Mouse (Mus musculus): ENCODE results near the gene Fam120b. TPM values are rescaled to one million over a fixed set of nuclear protein-coding genes. Genes with fewer than 3 reads are reported as not detected.

The Fam120b gene
- polyA plus RNA-seq, 1 experiment from 2014 or later = 30.9 TPM

- Histone ChIP-seq H3K27me3 (peaks cover 50% of the 10 kb centered on the region), H3K4me2 (replicated peaks) (peak overlapping the region; percentile 31), H3K4me1 (peaks cover 43% of the 10 kb centered on the region), H3K9me3 (replicated peaks) (no peaks in the 10 kb centered on the region), H3K9ac (no peak overlapping the region), H3K4me3 (replicated peaks) (peak overlapping the region; percentile 54), H3K27ac (replicated peaks) (no peak overlapping the region), H3K36me3 (no peaks in the 10 kb centered on the region)
- 59% methylated on average over 15 of the region's 15 CpGs for WGBS
- ATAC-seq (ENCODE audit: insufficient number of reproducible peaks, low FRiP score, low TSS enrichment, low read depth) = no peak
Measured at GRCm38 (mm10) chr17:15372931-15373652, 22.9 kb upstream of the Fam120b start.

- Histone ChIP-seq H3K36me3 (no peaks in the 10 kb centered on the region), H3K4me2 (replicated peaks) (peak overlapping the region; percentile 100), H3K9ac (peak overlapping the region; percentile 48), H3K27ac (replicated peaks) (no peak overlapping the region), H3K9me3 (replicated peaks) (no peaks in the 10 kb centered on the region), H3K4me1 (peaks cover 43% of the 10 kb centered on the region), H3K4me3 (replicated peaks) (peak overlapping the region; percentile 54), H3K27me3 (peaks cover 62% of the 10 kb centered on the region)
- ATAC-seq (ENCODE audit: insufficient number of reproducible peaks, low FRiP score, low TSS enrichment, low read depth) = no peak
- whole genome bisulfite sequencing = 3% methylated on average over 47 of the region's 50 CpGs
Measured at GRCm38 (mm10) chr17:15374321-15375141, 21.5 kb upstream of the Fam120b start.

- WGBS = under 1% methylated on average over 18 of the region's 18 CpGs
- H3K27ac ChIP-seq (replicated peaks) = 0 out of 2 replicates have a peak overlapping the region, but pooled peaks have one; percentile 12
- peak overlapping the region; percentile 54 for H3K4me3 ChIP-seq (replicated peaks)
- H3K9me3 ChIP-seq (replicated peaks) = no peaks in the 10 kb centered on the region
- peak overlapping the region; percentile 100 for H3K4me2 ChIP-seq (replicated peaks)
- peaks cover 67% of the 10 kb centered on the region for H3K27me3 ChIP-seq
- H3K9ac ChIP-seq = peak overlapping the region; percentile 48
- ATAC-seq (ENCODE audit: insufficient number of reproducible peaks, low FRiP score, low TSS enrichment, low read depth) = no peak
- H3K4me1 ChIP-seq = peaks cover 47% of the 10 kb centered on the region
- no peaks in the 10 kb centered on the region for H3K36me3 ChIP-seq
Measured at GRCm38 (mm10) chr17:15375224-15375623, 20.8 kb upstream of the Fam120b start.

- Histone ChIP-seq H3K4me3 (replicated peaks) (peak overlapping the region; percentile 54), H3K9me3 (replicated peaks) (no peaks in the 10 kb centered on the region), H3K4me1 (peaks cover 54% of the 10 kb centered on the region), H3K4me2 (replicated peaks) (peak overlapping the region; percentile 100), H3K27ac (replicated peaks) (peak overlapping the region; percentile 12; the same call in 1 of the 2 replicates), H3K27me3 (peaks cover 74% of the 10 kb centered on the region), H3K9ac (peak overlapping the region; percentile 48), H3K36me3 (no peaks in the 10 kb centered on the region)
- ATAC-seq (ENCODE audit: insufficient number of reproducible peaks, low FRiP score, low TSS enrichment, low read depth) = peak; percentile 58
- under 1% methylated on average over 67 of the region's 69 CpGs for WGBS
Measured at GRCm38 (mm10) chr17:15375701-15376493, 20.1 kb upstream of the Fam120b start.

- peaks cover 82% of the 10 kb centered on the region for H3K27me3 ChIP-seq
- H3K27ac ChIP-seq (replicated peaks) = peak within 1 kb of the TSS; percentile 12; the same call in 1 of the 2 replicates
- H3K4me2 ChIP-seq (replicated peaks) = peak within 1 kb of the TSS; percentile 100
- H3K4me3 ChIP-seq (replicated peaks) = peak within 1 kb of the TSS; percentile 54
- no peak; the same call in 1 of the 2 replicates for ATAC-seq (ENCODE audit: insufficient number of reproducible peaks, low FRiP score, low TSS enrichment, low read depth)
- WGBS = 1% methylated on average over 36 of the region's 36 CpGs
- peak within 1 kb of the TSS; percentile 48 for H3K9ac ChIP-seq
- H3K36me3 ChIP-seq = no peaks in the 10 kb centered on the region
- H3K4me1 ChIP-seq = peaks cover 60% of the 10 kb centered on the region
- H3K9me3 ChIP-seq (replicated peaks) = no peaks in the 10 kb centered on the region
Measured at GRCm38 (mm10) chr17:15376494-15377181, 19.4 kb upstream of the Fam120b start, which contains the start of gene Dll1. Gene Dll1 (minus strand): TSS chr17:15376872.

- Histone ChIP-seq H3K9ac (no peak overlapping the region), H3K36me3 (no peaks in the 10 kb centered on the region), H3K9me3 (replicated peaks) (no peaks in the 10 kb centered on the region), H3K4me2 (replicated peaks) (0 out of 2 replicates have a peak overlapping the region, but pooled peaks have one; percentile 17), H3K4me3 (replicated peaks) (no peak overlapping the region), H3K27me3 (peaks cover 85% of the 10 kb centered on the region), H3K27ac (replicated peaks) (no peak overlapping the region), H3K4me1 (peaks cover 54% of the 10 kb centered on the region)
- WGBS = 0% methylated on average over 1 of the region's 1 CpGs
- no peak for ATAC-seq (ENCODE audit: insufficient number of reproducible peaks, low FRiP score, low TSS enrichment, low read depth)
Measured at GRCm38 (mm10) chr17:15377901-15378300, 18.1 kb upstream of the Fam120b start.

- no peak overlapping the region for H3K4me3 ChIP-seq (replicated peaks)
- no peak overlapping the region for H3K27ac ChIP-seq (replicated peaks)
- no peaks in the 10 kb centered on the region for H3K36me3 ChIP-seq
- H3K4me1 ChIP-seq = peaks cover 54% of the 10 kb centered on the region
- 15% methylated on average over 15 of the region's 15 CpGs for WGBS
- H3K9me3 ChIP-seq (replicated peaks) = no peaks in the 10 kb centered on the region
- no peak for ATAC-seq (ENCODE audit: insufficient number of reproducible peaks, low FRiP score, low TSS enrichment, low read depth)
- no peak overlapping the region for H3K4me2 ChIP-seq (replicated peaks)
- H3K9ac ChIP-seq = no peak overlapping the region
- H3K27me3 ChIP-seq = peaks cover 83% of the 10 kb centered on the region
Measured at GRCm38 (mm10) chr17:15378413-15379109, 17.4 kb upstream of the Fam120b start.

- peaks cover 45% of the 10 kb centered on the region for H3K4me1 ChIP-seq
- no peak for ATAC-seq (ENCODE audit: insufficient number of reproducible peaks, low FRiP score, low TSS enrichment, low read depth)
- peak overlapping the region; percentile 46 for H3K4me3 ChIP-seq (replicated peaks)
- no peak overlapping the region for H3K9ac ChIP-seq
- WGBS = 9% methylated on average over 17 of the region's 17 CpGs
- no peak overlapping the region for H3K27ac ChIP-seq (replicated peaks)
- H3K36me3 ChIP-seq = no peaks in the 10 kb centered on the region
- H3K4me2 ChIP-seq (replicated peaks) = peak overlapping the region; percentile 84
- H3K9me3 ChIP-seq (replicated peaks) = no peaks in the 10 kb centered on the region
- H3K27me3 ChIP-seq = peaks cover 73% of the 10 kb centered on the region
Measured at GRCm38 (mm10) chr17:15379741-15380526, 16.1 kb upstream of the Fam120b start.

GRCm38 (mm10) chr17:15380641-15381051 lies 15.4 kb upstream of the Fam120b start:
- Histone ChIP-seq H3K36me3 (no peaks in the 10 kb centered on the region), H3K4me1 (peaks cover 39% of the 10 kb centered on the region), H3K9me3 (replicated peaks) (no peaks in the 10 kb centered on the region), H3K9ac (no peak overlapping the region), H3K4me3 (replicated peaks) (peak overlapping the region; percentile 46), H3K27me3 (peaks cover 70% of the 10 kb centered on the region), H3K27ac (replicated peaks) (no peak overlapping the region), H3K4me2 (replicated peaks) (peak overlapping the region; percentile 84)
- WGBS = under 1% methylated on average over 27 of the region's 27 CpGs
- ATAC-seq (ENCODE audit: insufficient number of reproducible peaks, low FRiP score, low TSS enrichment, low read depth) = no peak
